Mouse (Mus musculus) midbrain, postnatal 0 days (tissue): ENCODE results near the gene Klf16. TPM values are rescaled to one million over a fixed set of nuclear protein-coding genes. Genes with fewer than 3 reads are reported as not detected.

Source experiments
- ATAC-seq: fragments of 200-750 bp; cut with Nextera tagmentation; 2 replicates; pipeline ENCODE4 v1.8.0; 2017; ENCODE audit warnings: moderate number of reproducible peaks, mild to moderate bottlenecking, moderate TSS enrichment, moderate library complexity; ENCODE audit not compliant: low FRiP score
- DNase-seq: peaks from one replicate; pipeline ENCODE4 v3.0.0-alpha.2; 2015; ENCODE audit warnings: low spot score
- H3K27ac ChIP-seq: fragments of 300-500 bp; sonication (generic); 2 replicates; pipeline ENCODE4 v1.5.1; 2014; ENCODE audit warnings: low read depth, mild to moderate bottlenecking, low read length, mixed read lengths
- H3K27me3 ChIP-seq: fragments of 300-500 bp; sonication (generic); 2 replicates; pipeline ENCODE4 v1.6.1; 2014; ENCODE audit warnings: low read length, control low read depth, mixed read lengths; ENCODE audit not compliant: insufficient read depth
- H3K36me3 ChIP-seq: fragments of 300-500 bp; sonication (generic); 2 replicates; pipeline ENCODE4 v1.6.1; 2014; ENCODE audit warnings: low read length, control low read depth, mixed read lengths; ENCODE audit not compliant: insufficient read depth
- H3K4me1 ChIP-seq: fragments of 300-500 bp; sonication (generic); 2 replicates; pipeline ENCODE4 v1.6.1; 2014; ENCODE audit warnings: mild to moderate bottlenecking, control low read depth, antibody characterized with exemption, low read length, mixed read lengths; ENCODE audit not compliant: insufficient read depth
- H3K4me2 ChIP-seq: fragments of 300-500 bp; sonication (generic); 2 replicates; pipeline ENCODE4 v1.6.1; 2014; ENCODE audit warnings: low read depth, mild to moderate bottlenecking, low read length, mixed read lengths; ENCODE audit not compliant: poor library complexity, severe bottlenecking
- H3K4me3 ChIP-seq: fragments of 300-500 bp; sonication (generic); 2 replicates; pipeline ENCODE4 v1.5.1; 2014; ENCODE audit warnings: low read depth, mild to moderate bottlenecking, low read length, moderate library complexity
- H3K9ac ChIP-seq: fragments of 300-500 bp; sonication (generic); replicated peaks from 2 replicates; pipeline ENCODE4 v1.6.1; 2014; ENCODE audit warnings: mild to moderate bottlenecking, low read length, moderate library complexity, mixed read lengths; ENCODE audit not compliant: poor library complexity, severe bottlenecking
- H3K9me3 ChIP-seq: fragments of 300-500 bp; sonication (generic); 2 replicates; pipeline ENCODE4 v1.6.1; 2016; ENCODE audit warnings: low read length, control low read depth
- CTCF ChIP-seq: IDR thresholded peaks from 2 replicates; pipeline ENCODE4 v1.5.1; 2016; ENCODE audit warnings: antibody characterized with exemption, mild to moderate bottlenecking
- WGBS: fragments of 180-500 bp; shearing (Covaris S2); extraction: QIAGEN DNeasy Blood & Tissue Kit; methylation state at CpG from one replicate; pipeline ENCODE4 v1.1.7; 2014; 5-methylcytosine and 5-hydroxymethylcytosine counted together
- polyA plus RNA-seq: library from polyadenylated mRNA; unstranded; fragments of >200 nt; fragmentation: Nextera tagmentation; extraction: Ambion mirVana; gene quantifications from 2 replicates; pipeline ENCODE4 v1.2.1, GENCODE M21; 2015
- total RNA-seq: library from RNA; depleted of rRNA; stranded (reverse); fragments of >200 nt; gene quantifications from 2 replicates; pipeline ENCODE4 v1.2.3, GENCODE M21; 2014

Gene Klf16
- total and polyA plus RNA-seq, 2 experiments from 2014 or later, result 8.3 to 18.1 TPM

GRCm38 (mm10) chr10:80578911-80579310 lies 1.8 kb upstream of the Klf16 start:
- Histone ChIP-seq H3K27me3 (no peaks in the 10 kb centered on the region), H3K9me3 (no peaks in the 10 kb centered on the region), H3K36me3 (peaks cover 7% of the 10 kb centered on the region), H3K9ac (no peak overlapping the region; the same call in 1 of the 2 replicates), H3K4me2 (peak overlapping the region; percentile 89; the same call in 1 of the 2 replicates), H3K4me1 (peaks cover 8% of the 10 kb centered on the region), H3K27ac (peak overlapping the region; percentile 52; the same call in 1 of the 2 replicates), H3K4me3 (no peak overlapping the region)
- WGBS, result 6% methylated on average over 8 of the region's 8 CpGs
- TF ChIP-seq CTCF, result peak; percentile 73
- ATAC-seq (no peak), DNase-seq (peak; percentile 72)

- TF ChIP-seq CTCF, result peak; percentile 80
- Histone ChIP-seq H3K9ac (0 out of 2 replicates have a peak overlapping the region, but pooled peaks have one; percentile 8), H3K36me3 (peaks cover under 1% of the 10 kb centered on the region; the same call in 1 of the 2 replicates), H3K4me2 (peak overlapping the region; percentile 89), H3K4me3 (peak overlapping the region; percentile 82), H3K27me3 (no peaks in the 10 kb centered on the region), H3K9me3 (no peaks in the 10 kb centered on the region), H3K27ac (peak overlapping the region; percentile 52), H3K4me1 (peaks cover 8% of the 10 kb centered on the region)
- no peak for ATAC-seq
- under 1% methylated on average over 29 of the region's 29 CpGs for WGBS
- DNase-seq, result peak; percentile 66
These were observed 1.1 kb upstream of the Klf16 start for GRCm38 (mm10) chr10:80578131-80578750.

- peak; percentile 4 for ATAC-seq
- DNase-seq, result peak; percentile 30
- H3K9ac ChIP-seq, result peak overlapping the region; percentile 83
- H3K4me3 ChIP-seq, result peak overlapping the region; percentile 82
- H3K9me3 ChIP-seq, result no peaks in the 10 kb centered on the region
- H3K27me3 ChIP-seq, result no peaks in the 10 kb centered on the region
- H3K36me3 ChIP-seq, result no peaks in the 10 kb centered on the region
- WGBS, result under 1% methylated on average over 89 of the region's 96 CpGs
- H3K4me2 ChIP-seq, result peak overlapping the region; percentile 89
- H3K27ac ChIP-seq, result peak overlapping the region; percentile 76
- TF ChIP-seq CTCF, result no peak; the same call in 1 of the 2 replicates
- peaks cover 8% of the 10 kb centered on the region for H3K4me1 ChIP-seq
These were observed 548 bp downstream of the Klf16 start for GRCm38 (mm10) chr10:80576351-80577194.

- H3K27ac ChIP-seq, result no peak overlapping the region
- ATAC-seq (no peak), DNase-seq (no peak)
- H3K36me3 ChIP-seq, result no peaks in the 10 kb centered on the region
- H3K27me3 ChIP-seq, result no peaks in the 10 kb centered on the region
- H3K4me3 ChIP-seq, result peak overlapping the region; percentile 82
- TF ChIP-seq CTCF, result no peak
- H3K4me1 ChIP-seq, result peaks cover 11% of the 10 kb centered on the region
- peak overlapping the region; percentile 89 for H3K4me2 ChIP-seq
- H3K9ac ChIP-seq, result peak overlapping the region; percentile 83
- WGBS, result 17% methylated on average over 17 of the region's 17 CpGs
- H3K9me3 ChIP-seq, result no peaks in the 10 kb centered on the region
These were observed 1.2 kb downstream of the Klf16 start for GRCm38 (mm10) chr10:80575925-80576324.

- Histone ChIP-seq H3K9me3 (no peaks in the 10 kb centered on the region), H3K9ac (no peak overlapping the region), H3K36me3 (no peaks in the 10 kb centered on the region), H3K4me1 (peaks cover 11% of the 10 kb centered on the region), H3K4me2 (peak overlapping the region; percentile 89), H3K27ac (no peak overlapping the region), H3K27me3 (no peaks in the 10 kb centered on the region), H3K4me3 (peak overlapping the region; percentile 82; the same call in 1 of the 2 replicates)
- WGBS, result 75% methylated on average over 3 of the region's 3 CpGs
- ATAC-seq (no peak), DNase-seq (no peak)
- TF ChIP-seq CTCF, result no peak
These were observed 2.2 kb downstream of the Klf16 start for GRCm38 (mm10) chr10:80574896-80575295.

GRCm38 (mm10) chr10:80573944-80574343 lies 3.2 kb downstream of the Klf16 start:
- WGBS, result 53% methylated on average over 8 of the region's 9 CpGs
- H3K4me3 ChIP-seq, result no peak overlapping the region
- no peak for TF ChIP-seq CTCF
- no peak for ATAC-seq
- H3K4me2 ChIP-seq, result peak overlapping the region; percentile 24; the same call in 1 of the 2 replicates
- peaks cover under 1% of the 10 kb centered on the region; the same call in 1 of the 2 replicates for H3K36me3 ChIP-seq
- peaks cover 11% of the 10 kb centered on the region for H3K4me1 ChIP-seq
- no peaks in the 10 kb centered on the region for H3K9me3 ChIP-seq
- peak overlapping the region; percentile 29; the same call in 1 of the 2 replicates for H3K9ac ChIP-seq
- H3K27me3 ChIP-seq, result no peaks in the 10 kb centered on the region
- DNase-seq, result peak; percentile 44
- no peak overlapping the region for H3K27ac ChIP-seq
